Mouse (Mus musculus): ENCODE results near the gene Cel. TPM values are rescaled to one million over a fixed set of nuclear protein-coding genes. Genes with fewer than 3 reads are reported as not detected.

Gene Cel
- polyA plus RNA-seq (2012; rRNA removed), result 0.27 and 0.48 TPM in 2 replicates

GRCm38 (mm10) chr2:28563303-28563702 lies at the start of gene Cel:
Gene Cel (minus strand): TSS chr2:28563403.
- no peak for DNase-seq (ENCODE audit: low read depth, low spot score)
- 51% methylated on average over 6 of the region's 6 CpGs for WGBS

GRCm38 (mm10) chr2:28612436-28613063 lies 49.3 kb upstream of the Cel start:
- no peak for DNase-seq (ENCODE audit: low read depth, low spot score)
- 82% methylated on average over 10 of the region's 10 CpGs for whole genome bisulfite sequencing

GRCm38 (mm10) chr2:28611407-28611787 lies 48.2 kb upstream of the Cel start:
- 81% methylated on average over 17 of the region's 17 CpGs for WGBS

DNA sequence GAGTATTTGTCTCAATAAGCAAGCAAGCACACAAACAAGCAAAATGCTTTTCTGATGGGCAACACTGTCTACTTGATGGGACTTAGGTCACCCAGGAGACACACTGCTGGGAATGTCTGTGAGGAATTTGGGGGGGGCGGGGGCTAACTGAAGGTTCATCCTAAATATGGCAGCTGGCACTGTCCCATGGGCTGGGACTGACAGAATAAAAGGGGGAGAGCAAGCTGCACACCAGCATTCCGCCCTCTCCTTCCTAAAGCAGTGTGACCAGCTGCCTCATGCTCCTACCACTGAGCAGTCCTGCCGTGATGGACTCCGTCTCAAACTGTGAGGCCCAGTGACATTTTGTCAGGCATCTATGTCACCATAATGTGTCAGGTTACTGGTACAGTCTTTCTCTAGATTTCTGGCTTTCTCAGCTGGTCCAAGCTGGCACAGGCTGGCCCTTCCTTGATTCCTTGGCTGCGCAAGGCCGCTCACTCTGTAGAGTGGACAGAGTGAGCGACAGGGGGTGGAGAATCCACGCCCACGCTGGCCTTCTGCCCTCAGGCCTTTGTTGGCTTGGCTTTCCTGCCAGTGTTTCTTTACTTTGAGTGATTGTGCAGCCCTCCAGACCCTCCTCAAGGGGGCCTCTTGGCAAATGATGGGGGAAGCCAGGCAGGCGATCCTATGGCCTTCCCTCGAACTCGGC lies 47.7 kb upstream of the Cel start:
- DNase-seq (ENCODE audit: low read depth, low spot score), result no peak
- 89% methylated on average over 12 of the region's 12 CpGs for WGBS

More at GRCm38 (mm10) chr2:28611407-28611787, 48.2 kb upstream of the Cel start:
- no peak for DNase-seq (ENCODE audit: low read depth, low spot score)

DNA sequence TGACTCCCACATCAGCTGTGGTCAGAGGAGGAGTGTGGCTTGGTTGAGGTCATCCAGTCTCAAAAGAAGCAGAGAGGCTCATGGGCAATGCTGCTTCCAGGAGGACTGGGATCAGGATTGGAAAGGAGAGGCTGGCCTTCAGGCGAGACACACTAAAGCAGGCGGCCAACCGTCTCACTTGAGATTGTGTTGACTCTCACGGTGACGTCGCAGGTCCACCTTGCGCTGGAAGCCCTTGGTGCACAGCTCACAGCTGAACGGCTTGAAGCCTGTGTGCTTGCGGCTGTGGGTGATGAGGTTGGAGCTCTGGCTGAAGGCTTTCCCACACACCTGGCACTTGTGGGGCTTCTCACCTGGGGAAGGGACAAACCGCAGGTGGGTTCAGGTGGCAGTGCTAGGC lies 46.6 kb upstream of the Cel start:
- 76% methylated on average over 10 of the region's 10 CpGs for WGBS
- no peak for DNase-seq (ENCODE audit: low read depth, low spot score)

GRCm38 (mm10) chr2:28607341-28608165 lies 44.4 kb upstream of the Cel start:
- DNase-seq (ENCODE audit: low read depth, low spot score), result no peak
- WGBS, result 46% methylated on average over 10 of the region's 10 CpGs

GRCm38 (mm10) chr2:28606601-28607340 lies 43.6 kb upstream of the Cel start:
- 66% methylated on average over 8 of the region's 8 CpGs for WGBS
- DNase-seq (ENCODE audit: low read depth, low spot score), result no peak

DNA sequence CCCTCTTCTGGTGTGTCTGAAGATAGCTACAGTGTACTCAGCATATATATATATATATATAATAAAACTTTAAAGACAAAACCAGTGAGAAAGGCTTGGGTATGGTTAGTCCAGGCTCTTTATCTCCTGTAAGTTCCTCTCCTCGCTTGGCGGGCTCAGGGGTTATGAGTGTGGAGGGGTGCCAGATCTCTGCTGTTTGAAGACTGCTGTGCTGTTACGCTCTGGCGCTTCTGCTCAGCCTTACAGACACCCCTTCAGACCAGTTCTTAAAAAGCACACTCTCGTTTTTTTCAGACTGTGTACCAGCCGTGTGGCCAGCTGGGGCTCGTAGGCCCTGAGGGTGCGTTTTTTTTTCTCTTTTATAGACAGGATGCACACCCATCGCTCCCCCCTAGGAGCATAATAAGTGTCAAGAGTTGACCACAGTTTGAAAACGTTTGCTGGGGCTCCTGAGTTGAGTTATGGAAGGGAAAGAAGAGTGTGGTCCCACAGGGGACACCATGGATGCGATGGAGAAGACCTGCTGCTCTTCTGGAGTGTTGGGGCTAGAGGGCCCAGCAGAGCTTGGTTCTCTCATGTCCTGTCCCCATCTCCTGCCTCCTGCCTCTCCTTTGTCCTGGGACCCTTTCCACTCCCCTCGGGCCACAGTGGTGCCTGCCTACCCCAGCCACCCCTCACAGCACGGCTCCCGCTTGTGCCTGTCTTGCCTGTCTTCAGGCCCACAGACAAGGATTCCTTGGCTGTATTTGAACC lies 42.8 kb upstream of the Cel start:
- WGBS, result 67% methylated on average over 14 of the region's 14 CpGs
- no peak for DNase-seq (ENCODE audit: low read depth, low spot score)

GRCm38 (mm10) chr2:28603542-28603941 lies 40.3 kb upstream of the Cel start:
- DNase-seq (ENCODE audit: low read depth, low spot score), result no peak
- WGBS, result 59% methylated on average over 5 of the region's 5 CpGs

DNA sequence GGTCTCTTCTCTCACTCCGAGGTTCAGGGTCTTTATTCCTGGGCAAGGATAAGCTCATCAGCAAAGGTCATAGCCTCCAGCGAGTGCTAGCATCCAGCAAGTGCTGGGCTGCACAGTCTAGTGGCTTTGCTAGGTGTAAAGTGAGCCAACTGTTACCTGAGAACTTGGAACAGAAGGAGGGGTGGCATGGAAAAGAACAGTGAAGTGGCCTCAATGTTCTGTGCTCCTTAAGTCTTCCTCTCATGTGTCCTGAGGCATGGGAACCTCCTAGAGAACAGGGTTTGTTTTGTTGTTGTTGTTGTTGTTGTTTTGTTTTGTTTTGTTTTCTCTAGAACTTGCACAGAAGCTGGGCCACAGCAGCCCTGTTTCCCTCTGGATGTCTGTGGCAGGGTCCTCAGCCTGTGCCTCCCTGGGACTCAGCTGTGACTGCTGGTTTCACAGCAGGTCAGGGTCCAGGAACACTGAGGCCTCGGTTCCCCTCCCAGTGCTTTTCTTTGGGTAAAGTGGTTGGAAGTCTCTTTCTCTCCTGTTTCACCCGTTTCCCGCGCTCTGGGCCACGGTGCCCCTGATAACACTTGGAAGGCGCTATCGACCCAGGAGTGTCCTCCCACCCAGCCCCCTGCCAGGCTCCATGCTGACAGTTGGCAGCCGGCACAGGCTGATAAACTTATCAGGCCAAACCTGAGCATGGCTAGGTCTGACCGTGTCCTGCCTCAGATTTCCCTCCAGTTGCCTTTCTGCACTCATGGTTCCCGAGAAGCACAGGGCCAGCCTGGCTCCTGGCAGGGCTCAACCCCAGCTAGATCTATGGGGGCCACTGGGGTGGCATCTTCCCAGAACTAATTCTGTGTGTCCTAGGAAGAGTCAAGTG lies 38.8 kb upstream of the Cel start:
- 69% methylated on average over 12 of the region's 12 CpGs for WGBS

GRCm38 (mm10) chr2:28599569-28599900 lies 36.3 kb upstream of the Cel start:
- WGBS, result 71% methylated on average over 6 of the region's 6 CpGs
- no peak for DNase-seq (ENCODE audit: low read depth, low spot score)

More for the DNA sequence above, 38.8 kb upstream of the Cel start:
- no peak for DNase-seq (ENCODE audit: low read depth, low spot score)

- WGBS, result 65% methylated on average over 12 of the region's 12 CpGs
- DNase-seq (ENCODE audit: low read depth, low spot score), result no peak
Measured at GRCm38 (mm10) chr2:28598692-28599568, 35.7 kb upstream of the Cel start.

GRCm38 (mm10) chr2:28597733-28598547 lies 34.7 kb upstream of the Cel start:
- DNase-seq (ENCODE audit: low read depth, low spot score), result no peak
- 72% methylated on average over 7 of the region's 7 CpGs for WGBS

- WGBS, result 91% methylated on average over 7 of the region's 7 CpGs
Measured at GRCm38 (mm10) chr2:28596998-28597397, 33.8 kb upstream of the Cel start.

GRCm38 (mm10) chr2:28596021-28596420 lies 32.8 kb upstream of the Cel start:
- 61% methylated on average over 7 of the region's 7 CpGs for WGBS
- no peak for DNase-seq (ENCODE audit: low read depth, low spot score)

More at GRCm38 (mm10) chr2:28596998-28597397, 33.8 kb upstream of the Cel start:
- DNase-seq (ENCODE audit: low read depth, low spot score), result no peak

DNA sequence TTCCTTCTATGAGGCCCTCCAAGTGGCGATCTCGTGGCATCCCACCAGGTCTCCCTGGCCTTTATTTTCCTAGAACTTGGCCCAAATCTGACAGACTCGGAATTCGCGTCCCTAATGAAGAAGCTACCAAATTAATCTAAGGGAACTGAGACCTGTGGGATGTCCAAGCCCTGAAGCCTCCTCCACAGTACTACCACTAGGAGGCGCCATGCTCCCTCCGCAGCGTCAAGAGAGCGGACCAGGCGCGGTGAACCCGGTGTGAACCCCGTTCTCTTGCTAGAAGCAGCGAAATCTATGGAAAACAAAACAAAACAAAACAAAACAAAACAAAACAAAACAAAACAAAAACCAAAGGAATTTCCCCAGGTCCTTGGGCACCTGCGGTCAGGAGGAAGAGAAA lies 29.6 kb upstream of the Cel start:
- no peak for DNase-seq (ENCODE audit: low read depth, low spot score)
- 5% methylated on average over 15 of the region's 15 CpGs for WGBS

- WGBS, result 26% methylated on average over 2 of the region's 2 CpGs
- no peak for DNase-seq (ENCODE audit: low read depth, low spot score)
Measured at GRCm38 (mm10) chr2:28591479-28591878, 28.3 kb upstream of the Cel start.

Measured in large intestine, adult 2 months (tissue).